Mouse (Mus musculus) spleen, adult 2 months (tissue): Measurements from ENCODE around the gene Fbxo30.

Source experiments
- CTCF ChIP-seq: fragments of 200-500 bp; IDR thresholded peaks from 2 replicates; pipeline ENCODE4 v1.5.1; 2011; ENCODE audit warnings: mild to moderate bottlenecking, inconsistent platforms; ENCODE audit not compliant: insufficient read depth, insufficient read length, insufficient replicate concordance; ENCODE audit errors: extremely low read depth
- POLR2A ChIP-seq: fragments of 200-500 bp; IDR thresholded peaks from 2 replicates; pipeline ENCODE4 v1.6.1; 2011; ENCODE audit warnings: low read depth, low read length, inconsistent platforms

DNA sequence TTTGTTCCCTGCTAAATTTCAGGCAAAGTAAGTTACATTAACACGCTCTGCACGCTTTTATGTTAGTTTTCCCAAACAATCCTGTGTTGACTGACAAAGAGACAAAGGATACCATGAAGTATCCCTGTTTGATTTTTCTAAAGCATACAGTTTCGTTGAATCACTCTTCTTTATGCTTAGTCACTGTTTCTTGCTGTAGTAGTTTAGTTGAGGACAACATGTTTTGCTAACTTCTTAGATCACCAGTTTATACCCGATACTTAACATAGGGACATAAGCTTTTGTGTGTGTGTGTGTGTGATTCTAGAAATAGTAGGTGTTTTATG, 1.1 kb downstream of the Fbxo30 start:
- no peak for TF ChIP-seq CTCF
- no peak for TF ChIP-seq POLR2A
